Mouse (Mus musculus) lung, postnatal 0 days (tissue): ENCODE measurements around the gene Rita1.

ENCODE experiments used
- CTCF ChIP-seq: IDR thresholded peaks from 2 replicates; pipeline ENCODE4 v1.5.1; 2016; ENCODE audit warnings: antibody characterized with exemption, mild to moderate bottlenecking
- EP300 ChIP-seq: IDR thresholded peaks from 2 replicates; pipeline ENCODE4 v1.6.1; 2016; ENCODE audit warnings: antibody characterized with exemption, mild to moderate bottlenecking, control low read depth

DNA sequence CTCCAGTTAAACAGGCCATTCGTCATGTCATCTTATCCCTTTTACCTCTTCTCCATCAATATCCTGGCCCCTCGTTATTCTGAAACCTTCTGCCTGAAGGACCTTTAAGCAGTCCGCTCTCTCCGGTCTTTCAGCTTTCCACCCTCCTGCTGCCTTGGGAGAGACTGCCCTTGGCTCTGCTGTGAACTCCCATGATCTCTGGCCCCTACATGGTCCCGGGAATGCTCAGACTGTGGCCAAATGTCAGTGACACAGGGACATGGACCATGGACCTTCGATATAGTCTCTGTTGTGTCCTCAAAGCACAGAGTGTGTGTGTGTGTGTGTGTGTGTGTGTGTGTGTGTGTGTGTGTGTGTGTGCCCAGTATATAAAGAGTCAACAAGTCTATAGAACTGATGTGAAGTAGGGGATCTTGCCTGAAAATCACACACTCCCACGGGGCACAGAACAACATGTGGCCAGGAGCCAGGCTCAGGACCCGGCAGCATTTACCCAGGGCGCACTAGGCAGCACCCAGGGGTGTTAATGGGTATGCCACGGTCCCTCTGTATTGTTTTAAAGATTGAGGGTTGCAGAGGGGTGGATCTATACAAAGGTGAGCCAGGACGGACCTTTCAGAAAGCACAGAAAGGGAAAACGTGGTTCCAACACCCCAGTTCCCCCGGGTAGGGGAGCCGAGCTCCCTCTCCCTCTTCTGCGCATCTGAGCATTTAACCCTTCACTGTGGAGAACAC, 47.1 kb downstream of the Rita1 start:
- TF ChIP-seq CTCF (no peak), EP300 (no peak)
